Mouse (Mus musculus) natural killer cell, adult 2 months (primary cell): ENCODE measurements around the gene Olfr319.
"Not testable (repeated sequence)": the region's sequence is repeated elsewhere in the genome, so short reads cannot be mapped to it uniquely, and the experiment has no call there.

ENCODE experiments used
- DNase-seq, 2 experiments: peaks; one replicate each; pipeline ENCODE4 v3.0.0; 2022; ENCODE audit warnings: low spot score in 2 of 2

Gene Olfr319

GRCm38 (mm10) chr11:58698862-58699261, at the start of gene Olfr319:
TSS of gene Olfr319 (plus strand) at chr11:58699162.
- DNase-seq: no peak

- DNase-seq: no peak
Observed at GRCm38 (mm10) chr11:58655151-58655550, 43.8 kb upstream of the Olfr319 start.

- DNase-seq: no peak
Observed at GRCm38 (mm10) chr11:58658596-58658995, 40.4 kb upstream of the Olfr319 start, which contains the start of gene Olfr322. TSS of gene Olfr322 (plus strand) at chr11:58658782.

- no peak for DNase-seq
Observed at GRCm38 (mm10) chr11:58669252-58669651, 29.7 kb upstream of the Olfr319 start.

- DNase-seq: no peak
Observed at GRCm38 (mm10) chr11:58671825-58672224, 27.1 kb upstream of the Olfr319 start.

- DNase-seq: no peak
Observed at GRCm38 (mm10) chr11:58680799-58681198, 18.2 kb upstream of the Olfr319 start, which contains the start of gene Olfr320. TSS of gene Olfr320 (plus strand) at chr11:58681099.

GRCm38 (mm10) chr11:58709086-58709485, 10.1 kb downstream of the Olfr319 start:
- DNase-seq: no peak

GRCm38 (mm10) chr11:58717723-58718122, 18.8 kb downstream of the Olfr319 start:
- DNase-seq: not testable (repeated sequence)

- no peak for DNase-seq
Observed at GRCm38 (mm10) chr11:58719701-58720100, 20.7 kb downstream of the Olfr319 start.

GRCm38 (mm10) chr11:58723914-58724313, 25.0 kb downstream of the Olfr319 start, which contains the start of gene Olfr318:
TSS of gene Olfr318 (minus strand) at chr11:58724014.
- DNase-seq: no peak

- not testable (repeated sequence) for DNase-seq
Observed at GRCm38 (mm10) chr11:58727896-58728650, 29.1 kb downstream of the Olfr319 start.

- no peak for DNase-seq
Observed at GRCm38 (mm10) chr11:58733372-58733771, 34.4 kb downstream of the Olfr319 start.

- DNase-seq: no peak
Observed at GRCm38 (mm10) chr11:58738792-58739262, 39.9 kb downstream of the Olfr319 start, which contains the start of gene Olfr317. TSS of gene Olfr317 (minus strand) at chr11:58739212.

GRCm38 (mm10) chr11:58751096-58751495, 52.1 kb downstream of the Olfr319 start:
- not testable (repeated sequence) for DNase-seq

GRCm38 (mm10) chr11:58752434-58752833, 53.5 kb downstream of the Olfr319 start, which contains the start of gene Olfr316:
TSS of gene Olfr316 (plus strand) at chr11:58752734.
- no peak for DNase-seq
